Mouse (Mus musculus) embryonic facial prominence, embryonic 12.5 days (tissue): Measurements from ENCODE around the gene Lamtor2. TPM values are rescaled to one million over a fixed set of nuclear protein-coding genes. Genes with fewer than 3 reads are reported as not detected.
"Not testable (repeated sequence)": the region's sequence is repeated elsewhere in the genome, so short reads cannot be mapped to it uniquely, and the experiment has no call there.

Experiments
- ATAC-seq: fragments of 200-750 bp; cut with Nextera tagmentation; 2 replicates; pipeline ENCODE4 v1.8.0; 2017; ENCODE audit not compliant: insufficient number of reproducible peaks, insufficient read depth, low FRiP score, low TSS enrichment
- H3K27ac ChIP-seq: fragments of 300-500 bp; sonication (generic); 2 replicates; pipeline ENCODE4 v1.5.1; 2016; ENCODE audit warnings: mild to moderate bottlenecking
- H3K27me3 ChIP-seq: fragments of 300-500 bp; sonication (generic); 2 replicates; pipeline ENCODE4 v1.6.1; 2016; ENCODE audit warnings: mild to moderate bottlenecking, moderate library complexity
- H3K36me3 ChIP-seq: fragments of 300-500 bp; sonication (generic); 2 replicates; pipeline ENCODE4 v1.6.1; 2016; ENCODE audit warnings: mild to moderate bottlenecking
- H3K4me1 ChIP-seq: fragments of 300-500 bp; sonication (generic); 2 replicates; pipeline ENCODE4 v1.6.1; 2016
- H3K4me2 ChIP-seq: fragments of 300-500 bp; sonication (generic); replicated peaks from 2 replicates; pipeline ENCODE4 v1.6.1; 2016; ENCODE audit warnings: mild to moderate bottlenecking, moderate library complexity
- H3K4me3 ChIP-seq: fragments of 300-500 bp; sonication (generic); 2 replicates; pipeline ENCODE4 v1.5.1; 2016; ENCODE audit warnings: mild to moderate bottlenecking
- H3K9ac ChIP-seq: fragments of 300-500 bp; sonication (generic); 2 replicates; pipeline ENCODE4 v1.6.1; 2016; ENCODE audit warnings: mild to moderate bottlenecking, moderate library complexity
- H3K9me3 ChIP-seq: fragments of 300-500 bp; sonication (generic); 2 replicates; pipeline ENCODE4 v1.6.1; 2016; ENCODE audit warnings: mild to moderate bottlenecking, moderate library complexity
- WGBS: fragments of 180-500 bp; shearing (Covaris S2); methylation state at CpG from one replicate; pipeline ENCODE4 v1.1.7; 2016; 5-methylcytosine and 5-hydroxymethylcytosine counted together
- polyA plus RNA-seq: library from polyadenylated mRNA; unstranded; fragments of >200 nt; fragmentation: Nextera tagmentation; extraction: Ambion mirVana; gene quantifications from 2 replicates; pipeline ENCODE4 v1.2.1, GENCODE M21; 2016

Lamtor2 gene
- 144 and 146 TPM in 2 replicates for polyA plus RNA-seq

DNA sequence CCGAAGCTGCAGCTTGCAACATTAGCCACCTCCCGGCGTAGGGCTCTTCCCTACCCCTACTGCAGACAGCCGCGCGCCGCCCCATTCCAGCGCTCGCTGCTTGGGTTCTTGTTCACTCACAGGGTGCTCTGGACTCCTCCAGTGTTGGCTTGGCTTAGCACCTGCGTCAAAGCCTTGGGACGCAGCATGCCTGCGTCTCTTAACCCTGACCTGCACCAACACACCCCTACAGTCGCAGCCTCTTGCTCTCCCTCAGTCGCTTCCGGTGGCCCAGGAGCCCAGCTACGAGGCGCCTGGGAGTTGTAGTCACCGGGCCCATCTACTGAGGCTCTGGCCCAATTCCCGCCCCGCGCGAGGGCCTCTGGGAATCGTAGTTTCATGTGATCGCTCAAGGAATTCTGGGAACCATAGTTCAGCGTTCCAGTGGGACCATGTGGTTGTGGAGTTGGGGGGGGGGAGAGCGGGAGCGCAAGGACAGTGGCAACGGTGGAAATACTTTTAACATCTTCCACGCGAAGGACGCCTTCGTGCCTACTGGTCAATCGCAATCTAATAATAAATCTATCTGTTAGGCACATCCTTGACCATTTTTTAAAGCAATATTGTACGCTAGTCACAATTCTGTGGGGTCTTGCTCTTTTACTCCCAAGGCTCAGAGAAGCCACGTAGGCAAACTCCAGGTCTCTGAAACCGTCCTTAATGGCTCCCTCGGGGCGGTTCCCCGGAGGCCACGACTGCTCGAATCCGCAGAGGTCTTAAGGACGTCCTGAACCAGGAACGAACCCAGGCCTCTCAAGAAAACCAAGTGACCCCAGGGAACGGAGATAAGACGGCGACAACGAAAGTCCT, at the start of gene Lamtor2:
TSS of gene Lamtor2 (minus strand) at position 399 of the 849 bp plus-strand sequence.
- ATAC-seq: peak; percentile 93

DNA sequence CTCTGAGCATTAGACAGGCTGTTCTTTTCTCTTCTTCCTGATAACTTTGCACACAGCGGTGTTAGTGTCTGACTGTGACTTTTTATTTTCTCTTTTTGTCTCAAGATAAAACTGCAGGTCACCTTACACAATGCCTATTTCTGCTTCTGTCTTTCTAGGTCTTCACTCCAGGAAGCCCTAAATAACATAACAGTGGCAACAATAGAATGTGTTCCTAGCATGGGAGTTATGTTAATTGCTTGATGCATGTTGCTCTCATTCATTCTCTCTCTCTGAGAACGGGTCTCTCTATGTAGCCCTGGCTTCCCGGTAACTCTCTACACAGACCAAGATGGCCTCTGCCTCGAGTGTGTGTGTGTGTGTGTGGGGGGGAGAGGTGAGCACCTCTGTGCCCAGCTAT, 49.6 kb upstream of the Lamtor2 start:
- 82% methylated on average over 4 of the region's 4 CpGs for WGBS
- Histone ChIP-seq H3K27ac (no peak overlapping the region), H3K4me1 (no peaks in the 10 kb centered on the region), H3K27me3 (no peaks in the 10 kb centered on the region), H3K9me3 (no peaks in the 10 kb centered on the region), H3K36me3 (no peaks in the 10 kb centered on the region), H3K4me3 (no peak overlapping the region), H3K9ac (no peak overlapping the region), H3K4me2 (no peak overlapping the region)
- no peak for ATAC-seq

More for the DNA sequence above, at the start of gene Lamtor2:
- Histone ChIP-seq H3K27me3 (no peaks in the 10 kb centered on the region), H3K4me2 (peak within 1 kb of the TSS; percentile 65), H3K4me1 (peaks cover 27% of the 10 kb centered on the region), H3K36me3 (peaks cover 23% of the 10 kb centered on the region), H3K27ac (peak within 1 kb of the TSS; percentile 97), H3K4me3 (peak within 1 kb of the TSS; percentile 87), H3K9me3 (no peaks in the 10 kb centered on the region), H3K9ac (peak within 1 kb of the TSS; percentile 93)
- WGBS: under 1% methylated on average over 48 of the region's 48 CpGs

DNA sequence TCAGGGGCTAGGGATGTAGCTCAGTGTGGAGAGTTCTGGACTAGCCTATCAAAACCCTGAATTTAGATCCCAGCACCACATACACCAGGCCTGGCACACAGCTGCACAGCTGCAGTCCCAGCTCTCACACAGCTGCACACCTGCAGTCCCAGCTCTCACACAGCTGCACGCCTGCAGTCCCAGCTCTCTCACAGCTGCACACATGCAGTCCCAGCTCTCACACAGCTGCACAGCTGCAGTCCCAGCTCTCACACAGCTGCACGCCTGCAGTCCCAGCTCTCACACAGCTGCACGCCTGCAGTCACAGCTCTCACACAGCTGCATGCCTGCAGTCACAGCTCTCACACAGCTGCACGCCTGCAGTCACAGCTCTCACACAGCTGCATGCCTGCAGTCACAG, 43.7 kb upstream of the Lamtor2 start:
- WGBS: 73% methylated on average over 4 of the region's 4 CpGs
- not testable (repeated sequence) for H3K4me2 ChIP-seq

GRCm38 (mm10) chr3:88593893-88594580, 41.2 kb upstream of the Lamtor2 start:
- no peak overlapping the region for H3K27ac ChIP-seq
- H3K27me3 ChIP-seq: no peaks in the 10 kb centered on the region
- no peak overlapping the region for H3K4me2 ChIP-seq
- peaks cover 18% of the 10 kb centered on the region for H3K4me1 ChIP-seq
- no peak overlapping the region for H3K9ac ChIP-seq
- WGBS: 61% methylated on average over 10 of the region's 10 CpGs
- no peak overlapping the region for H3K4me3 ChIP-seq
- no peaks in the 10 kb centered on the region for H3K9me3 ChIP-seq
- ATAC-seq: 0 out of 2 replicates have a peak, but pooled peaks have one; percentile 23
- H3K36me3 ChIP-seq: 0 out of 2 replicates have a peak, but pooled peaks cover 3% of the 10 kb centered on the region

More for the DNA sequence above, 43.7 kb upstream of the Lamtor2 start:
- not testable (repeated sequence) for H3K4me3 ChIP-seq, H3K36me3 ChIP-seq, H3K27ac ChIP-seq, H3K4me1 ChIP-seq, H3K9me3 ChIP-seq, H3K27me3 ChIP-seq, ATAC-seq, H3K9ac ChIP-seq

DNA sequence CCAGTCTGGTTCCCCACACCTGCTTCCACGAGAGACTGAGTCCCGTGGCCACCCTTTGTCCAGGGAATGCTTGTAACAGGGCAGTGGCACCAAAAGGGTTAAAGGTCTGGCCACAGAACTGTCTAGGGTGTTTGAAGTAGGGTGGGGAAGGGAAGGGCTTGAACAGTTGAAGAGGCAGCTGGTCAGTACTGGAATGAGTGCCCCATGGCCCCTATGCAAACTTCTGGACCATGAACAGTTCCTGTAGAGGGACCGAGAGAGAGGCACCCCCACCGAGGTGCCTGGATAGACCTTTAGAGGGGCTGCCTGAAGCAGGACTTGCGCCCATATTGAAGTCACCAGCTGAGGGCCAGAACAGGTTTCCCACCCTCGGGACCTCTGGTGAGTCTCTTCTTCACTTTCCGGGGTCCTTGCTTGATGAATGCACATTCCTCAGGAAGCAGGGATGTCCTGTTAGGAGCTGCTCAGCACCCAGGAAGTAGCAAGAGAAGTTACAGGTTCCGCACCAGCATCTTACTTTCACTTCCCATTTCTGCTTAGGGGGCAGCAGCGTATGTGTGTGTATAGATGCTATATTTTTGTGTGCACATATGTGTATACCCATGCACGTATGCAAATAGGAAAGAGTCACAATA, 40.2 kb upstream of the Lamtor2 start:
- Histone ChIP-seq H3K4me3 (no peak overlapping the region), H3K27ac (no peak overlapping the region), H3K27me3 (no peaks in the 10 kb centered on the region), H3K4me1 (peaks cover 18% of the 10 kb centered on the region), H3K36me3 (peaks cover 10% of the 10 kb centered on the region), H3K4me2 (no peak overlapping the region), H3K9me3 (no peaks in the 10 kb centered on the region), H3K9ac (no peak overlapping the region)
- ATAC-seq: no peak
- WGBS: 67% methylated on average over 10 of the region's 10 CpGs

DNA sequence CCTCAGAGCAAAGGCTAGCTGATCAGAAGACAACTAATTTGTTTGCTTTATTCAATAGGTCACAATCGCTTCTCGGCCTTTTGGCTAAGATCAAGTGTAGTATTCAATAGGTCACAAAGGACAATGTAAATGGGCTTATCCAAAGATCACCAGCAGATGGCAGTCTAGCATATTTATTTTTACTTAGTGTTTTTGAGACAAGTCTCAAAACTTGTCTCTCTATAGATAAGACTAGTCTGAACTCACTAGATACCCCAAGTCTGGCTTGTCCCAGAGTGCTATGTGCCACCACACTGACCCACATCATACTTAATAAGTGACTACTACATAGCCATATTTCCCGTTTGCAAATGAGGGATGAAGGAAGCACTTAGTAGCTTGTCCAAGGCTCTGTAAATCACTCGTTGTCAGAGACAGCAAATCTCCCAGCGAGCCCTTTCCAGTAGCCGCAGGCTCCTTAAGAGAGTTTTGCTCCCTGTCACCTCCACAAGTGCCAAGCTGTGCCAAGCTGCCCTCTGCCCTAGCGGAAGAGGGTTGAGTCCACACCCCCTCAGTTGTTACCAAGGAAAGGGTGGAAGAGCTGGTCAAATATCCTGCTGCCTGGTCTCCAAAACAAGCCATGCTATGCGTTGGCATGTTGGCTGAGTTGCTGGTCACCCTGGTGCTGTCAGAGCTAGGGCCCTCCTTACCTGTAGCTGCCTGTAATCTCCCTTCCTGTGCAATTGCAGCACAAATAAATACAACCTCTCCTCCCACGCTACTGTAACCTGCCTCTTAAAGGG, 39.3 kb upstream of the Lamtor2 start:
- peaks cover 18% of the 10 kb centered on the region for H3K4me1 ChIP-seq
- no peak overlapping the region for H3K4me2 ChIP-seq
- H3K4me3 ChIP-seq: no peak overlapping the region
- H3K27me3 ChIP-seq: no peaks in the 10 kb centered on the region
- peaks cover 19% of the 10 kb centered on the region for H3K36me3 ChIP-seq
- no peak overlapping the region for H3K27ac ChIP-seq
- no peak for ATAC-seq
- 32% methylated on average over 9 of the region's 9 CpGs for WGBS
- no peaks in the 10 kb centered on the region for H3K9me3 ChIP-seq
- no peak overlapping the region for H3K9ac ChIP-seq

DNA sequence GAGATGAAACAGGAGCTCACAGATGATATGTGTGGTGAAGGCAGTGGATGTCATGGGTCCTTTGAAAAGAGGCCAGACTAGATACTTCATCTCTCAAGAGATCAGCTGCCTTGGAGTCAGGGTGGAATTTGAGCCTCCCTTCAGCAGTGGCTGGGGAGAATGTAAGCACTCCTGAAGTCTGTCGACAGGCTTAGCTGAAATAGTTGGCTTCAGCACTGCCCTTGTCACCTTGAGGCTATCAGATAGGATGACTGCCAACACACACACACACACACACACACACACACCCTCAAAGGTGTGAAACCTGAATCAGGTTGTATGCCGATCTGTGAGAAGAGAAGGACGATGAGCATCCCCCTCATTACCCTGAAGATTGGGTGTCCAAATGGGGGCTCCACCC, 38.2 kb upstream of the Lamtor2 start:
- Histone ChIP-seq H3K27me3 (no peaks in the 10 kb centered on the region), H3K9ac (no peak overlapping the region; the same call in 1 of the 2 replicates), H3K4me3 (no peak overlapping the region), H3K27ac (0 out of 2 replicates have a peak overlapping the region, but pooled peaks have one; percentile 72), H3K9me3 (no peaks in the 10 kb centered on the region), H3K36me3 (peaks cover 29% of the 10 kb centered on the region), H3K4me2 (no peak overlapping the region), H3K4me1 (peaks cover 18% of the 10 kb centered on the region)
- ATAC-seq: no peak
- 23% methylated on average over 3 of the region's 3 CpGs for WGBS

DNA sequence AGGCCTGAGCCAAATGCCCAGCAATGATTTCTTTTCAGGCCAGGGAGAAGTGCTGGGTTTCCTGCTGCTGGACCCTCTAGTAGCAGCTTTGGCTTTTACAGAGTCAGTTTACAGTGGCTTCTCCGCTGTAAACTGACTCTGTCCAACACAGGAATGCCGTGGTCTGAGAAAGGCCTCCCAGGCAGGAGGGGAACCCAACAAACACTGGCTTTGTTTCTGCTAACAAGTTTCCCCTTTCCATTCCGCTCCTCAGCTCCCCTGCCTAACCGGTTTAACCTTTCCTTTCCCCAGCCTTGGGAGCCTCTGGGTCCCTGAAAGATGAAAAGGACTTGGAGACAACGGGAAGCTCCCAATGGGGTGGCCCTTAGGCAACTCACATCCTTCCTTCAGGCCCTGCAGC, 37.4 kb upstream of the Lamtor2 start:
- WGBS: 7% methylated on average over 5 of the region's 5 CpGs
- H3K9me3 ChIP-seq: no peaks in the 10 kb centered on the region
- peak overlapping the region; percentile 8; the same call in 1 of the 2 replicates for H3K4me3 ChIP-seq
- ATAC-seq: no peak
- H3K27me3 ChIP-seq: no peaks in the 10 kb centered on the region
- peaks cover 37% of the 10 kb centered on the region for H3K36me3 ChIP-seq
- H3K9ac ChIP-seq: no peak overlapping the region
- no peak overlapping the region for H3K4me2 ChIP-seq
- H3K27ac ChIP-seq: peak overlapping the region; percentile 72; the same call in 1 of the 2 replicates
- H3K4me1 ChIP-seq: peaks cover 18% of the 10 kb centered on the region

GRCm38 (mm10) chr3:88586640-88587039, 33.8 kb upstream of the Lamtor2 start:
- Histone ChIP-seq H3K4me3 (no peak overlapping the region), H3K36me3 (peaks cover 67% of the 10 kb centered on the region), H3K9ac (no peak overlapping the region), H3K27me3 (no peaks in the 10 kb centered on the region), H3K4me1 (peaks cover 16% of the 10 kb centered on the region), H3K4me2 (no peak overlapping the region), H3K27ac (no peak overlapping the region), H3K9me3 (no peaks in the 10 kb centered on the region)
- WGBS: 89% methylated on average over 5 of the region's 5 CpGs
- no peak for ATAC-seq

GRCm38 (mm10) chr3:88585769-88586168, 32.9 kb upstream of the Lamtor2 start:
- ATAC-seq: no peak
- H3K4me3 ChIP-seq: no peak overlapping the region
- H3K4me2 ChIP-seq: no peak overlapping the region
- H3K9me3 ChIP-seq: no peaks in the 10 kb centered on the region
- peaks cover 8% of the 10 kb centered on the region for H3K4me1 ChIP-seq
- H3K36me3 ChIP-seq: peaks cover 67% of the 10 kb centered on the region
- no peaks in the 10 kb centered on the region for H3K27me3 ChIP-seq
- 95% methylated on average over 6 of the region's 6 CpGs for WGBS
- no peak overlapping the region for H3K27ac ChIP-seq
- H3K9ac ChIP-seq: no peak overlapping the region
